Mouse (Mus musculus) regulatory T cell (primary cell): Measurements from ENCODE around the gene Il6ra.

ENCODE experiments used
- in situ Hi-C: fragments of 300-600 bp; cut with MboI, MseI; formaldehyde crosslinking; loops from one replicate; pipeline ENCODE4 v1.15.1; 2025; ENCODE audit warnings: high pct_unique_total_duplicates

Gene Il6ra

GRCm38 (mm10) chr3:89912543-89913391 is at the start of gene Il6ra:
Gene Il6ra (minus strand): TSS chr3:89913196.
- in situ Hi-C loops = loop anchor here (10.0 kb wide), 1 partner anchor 968 kb away; no protein-coding TSS in a partner anchor

DNA sequence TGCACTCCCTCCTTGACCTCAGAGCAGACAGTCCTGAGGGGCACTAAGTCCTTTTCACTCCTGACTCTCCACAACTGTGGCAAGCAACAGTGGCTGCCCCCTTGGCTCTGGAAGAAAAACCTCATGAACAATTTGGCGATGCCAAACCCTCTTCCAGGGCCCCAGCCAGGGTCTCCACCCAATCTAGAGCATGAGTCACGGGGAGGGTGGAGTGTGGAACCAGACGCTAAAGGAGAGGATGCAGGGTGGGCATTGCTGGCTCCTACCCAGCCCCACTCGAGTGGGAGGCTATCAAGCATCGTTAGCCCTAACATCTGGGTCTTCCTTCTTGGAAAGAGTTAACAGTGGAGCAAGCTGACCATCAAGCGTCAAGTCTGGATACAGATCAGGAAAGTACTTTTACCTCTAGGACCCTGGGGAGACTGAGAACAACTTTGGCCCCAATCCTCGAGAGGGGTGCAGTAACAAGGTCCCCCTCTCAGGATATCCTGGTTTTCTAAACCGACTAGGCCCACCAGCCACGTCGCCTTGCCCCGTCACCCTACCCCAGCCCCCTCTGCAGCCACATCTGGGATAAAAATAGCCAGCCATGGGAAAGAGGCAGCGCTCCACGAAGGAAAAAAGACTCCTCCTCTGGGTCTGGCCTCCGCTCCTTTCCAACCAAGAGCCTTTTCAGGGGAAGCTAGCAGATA is 49.2 kb upstream of the Il6ra start:
- in situ Hi-C loops = no loop called here

DNA sequence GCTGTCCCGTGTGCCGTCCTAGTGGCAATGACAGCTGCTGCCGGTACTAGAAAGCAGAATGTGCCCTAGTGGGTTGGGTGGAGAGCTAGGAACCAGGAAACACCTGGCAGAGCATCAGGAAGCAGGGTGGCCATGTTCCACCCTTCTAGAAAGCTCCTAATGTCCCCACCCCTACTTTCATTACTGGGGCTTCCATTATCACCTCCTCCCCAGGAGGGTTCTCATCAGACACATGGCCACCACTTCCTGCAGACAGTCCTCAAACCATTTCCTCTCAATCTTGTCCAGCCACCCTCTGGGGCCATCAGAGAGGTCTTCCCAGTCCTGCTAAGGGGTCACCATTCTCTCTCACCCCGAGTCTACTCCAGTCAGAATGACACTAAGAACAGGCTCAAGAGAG is 48.4 kb upstream of the Il6ra start:
- in situ Hi-C loops = no loop called here

GRCm38 (mm10) chr3:89960469-89960868 is 47.5 kb upstream of the Il6ra start:
- in situ Hi-C loops = no loop called here

- in situ Hi-C loops = loop anchor here (5.0 kb wide), 1 partner anchor 82 kb away; no protein-coding TSS in a partner anchor
These were observed 46.4 kb upstream of the Il6ra start for GRCm38 (mm10) chr3:89959435-89959834.

GRCm38 (mm10) chr3:89957880-89958279 is 44.9 kb upstream of the Il6ra start:
- in situ Hi-C loops = loop anchor here (5.0 kb wide), 1 partner anchor 81 kb away; no protein-coding TSS in a partner anchor

- in situ Hi-C loops = loop anchor here (5.0 kb wide), 1 partner anchor 79 kb away; no protein-coding TSS in a partner anchor
These were observed 43.4 kb upstream of the Il6ra start for GRCm38 (mm10) chr3:89956177-89956971.

- in situ Hi-C loops = no loop called here
These were observed 40.4 kb upstream of the Il6ra start for GRCm38 (mm10) chr3:89953420-89953819.

GRCm38 (mm10) chr3:89948655-89949054 is 35.7 kb upstream of the Il6ra start:
- in situ Hi-C loops = no loop called here

DNA sequence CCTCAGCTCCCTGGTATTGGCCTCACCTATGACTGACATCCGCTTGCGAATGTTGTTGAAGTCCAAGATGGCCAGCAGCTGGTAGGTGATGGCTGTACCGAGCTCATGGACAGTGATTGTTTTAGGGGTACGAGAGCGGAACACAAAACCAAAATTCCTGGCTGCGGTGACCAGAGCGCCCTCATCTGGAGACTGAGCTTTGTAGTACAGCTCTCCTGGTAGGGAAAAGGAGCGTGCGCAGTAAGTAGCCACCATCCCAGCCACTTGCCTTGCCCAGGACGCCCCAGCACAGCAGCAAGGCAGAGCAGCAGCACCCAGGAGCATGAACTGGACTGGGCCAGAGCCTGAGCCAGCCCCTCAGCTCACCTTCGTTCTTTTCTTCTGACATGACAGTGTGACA is 35.0 kb upstream of the Il6ra start:
- in situ Hi-C loops = no loop called here

DNA sequence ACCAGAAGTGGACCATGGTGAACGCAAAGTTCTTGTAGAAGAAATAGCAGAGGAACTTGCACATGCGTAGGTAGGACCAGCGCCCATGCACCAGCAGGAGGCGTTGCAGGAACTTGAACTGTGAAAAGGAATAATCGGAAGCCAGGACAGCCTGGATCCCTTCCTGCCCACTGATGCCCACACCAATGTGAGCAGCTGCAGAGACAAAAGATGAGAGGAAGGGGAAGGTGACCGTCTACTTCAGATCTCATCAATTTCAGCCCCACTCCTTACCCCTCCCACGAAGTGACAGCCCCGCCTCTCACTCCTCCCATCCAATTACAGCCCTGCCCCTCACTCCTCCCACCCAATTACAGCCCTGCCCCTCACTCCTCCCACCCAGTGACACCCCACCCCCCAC is 32.0 kb upstream of the Il6ra start:
- in situ Hi-C loops = no loop called here

DNA sequence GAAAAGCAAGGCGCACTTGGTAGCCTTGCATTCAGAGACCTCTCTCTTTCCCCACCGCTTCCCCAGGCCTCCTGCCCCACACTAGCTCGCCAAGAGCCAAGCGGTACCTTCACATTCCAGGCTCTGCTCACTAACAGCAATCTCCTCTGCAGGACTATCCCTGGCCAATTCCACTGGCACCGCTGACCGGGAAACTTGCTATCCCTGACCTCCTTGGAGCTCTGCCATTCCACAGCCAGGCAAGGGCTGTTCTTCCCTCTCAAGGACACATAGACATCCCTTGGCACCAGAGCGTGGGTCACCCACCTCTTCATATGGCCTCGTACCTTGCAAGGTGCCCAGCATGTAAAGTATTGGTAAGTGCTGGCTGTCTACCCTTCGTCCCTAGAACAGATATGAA is 29.9 kb upstream of the Il6ra start:
- in situ Hi-C loops = no loop called here

DNA sequence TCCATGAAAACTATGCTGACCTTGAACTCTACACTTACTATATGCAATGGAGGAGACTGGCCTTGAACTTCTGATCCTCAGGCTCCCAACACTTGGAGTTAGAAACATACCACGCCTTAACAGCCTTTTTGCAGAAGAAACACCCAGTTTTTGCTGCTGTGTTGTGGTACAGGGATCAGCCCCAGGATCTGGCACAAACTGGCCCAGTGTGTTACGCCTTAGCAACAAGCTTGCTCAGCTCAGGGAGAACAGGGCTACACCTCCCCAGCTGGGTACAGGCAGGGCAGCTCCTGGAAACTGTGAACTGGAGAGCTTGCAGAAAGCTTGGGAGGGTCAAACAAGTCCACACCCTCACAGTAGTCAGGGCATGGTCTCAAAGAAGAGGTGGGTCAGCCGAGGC is 23.5 kb upstream of the Il6ra start:
- in situ Hi-C loops = no loop called here

- in situ Hi-C loops = no loop called here
These were observed 19.9 kb upstream of the Il6ra start for GRCm38 (mm10) chr3:89932925-89933324.

GRCm38 (mm10) chr3:89928956-89929355 is 16.0 kb upstream of the Il6ra start:
- in situ Hi-C loops = no loop called here

DNA sequence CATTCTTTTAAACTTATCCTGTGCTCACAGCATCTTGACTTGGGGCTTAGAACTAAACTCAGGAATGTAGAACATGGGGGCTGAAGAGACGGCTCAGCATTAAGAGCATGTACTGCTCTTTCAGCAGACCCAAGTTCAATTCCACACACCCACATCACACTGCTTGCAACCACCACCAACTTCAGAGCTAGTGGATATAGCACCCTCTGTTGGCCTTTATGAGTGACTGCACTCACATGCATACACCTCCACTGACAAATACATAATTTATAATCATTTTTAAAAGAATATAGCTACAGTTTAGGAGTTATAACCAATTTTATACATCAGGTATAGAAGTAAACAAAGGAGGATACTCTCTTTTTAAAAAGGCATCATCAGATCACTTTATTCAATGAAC is 13.4 kb upstream of the Il6ra start:
- in situ Hi-C loops = no loop called here

- in situ Hi-C loops = no loop called here
These were observed 7.7 kb upstream of the Il6ra start for GRCm38 (mm10) chr3:89920711-89921110.

DNA sequence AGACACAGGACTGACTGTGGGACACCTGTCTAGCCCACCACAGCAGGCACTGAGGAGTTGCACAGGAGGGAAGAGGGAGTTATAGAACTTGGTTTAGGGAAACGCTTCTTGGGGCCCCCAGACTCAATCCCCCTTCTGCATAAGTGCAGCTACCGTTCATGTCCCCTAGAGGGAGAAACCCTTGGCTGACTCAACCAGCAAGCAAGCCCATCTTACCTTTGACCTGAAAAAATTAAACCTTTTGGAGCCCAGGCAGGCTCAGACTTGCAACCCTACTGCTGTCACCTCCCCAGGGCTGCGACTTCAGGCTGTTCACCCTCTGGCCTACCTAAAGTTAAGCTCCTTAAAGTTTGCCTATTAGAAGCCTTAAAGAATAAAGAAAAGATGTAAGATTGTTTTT is 4.4 kb upstream of the Il6ra start:
- in situ Hi-C loops = loop anchor here (10.0 kb wide), 1 partner anchor 973 kb away; no protein-coding TSS in a partner anchor

DNA sequence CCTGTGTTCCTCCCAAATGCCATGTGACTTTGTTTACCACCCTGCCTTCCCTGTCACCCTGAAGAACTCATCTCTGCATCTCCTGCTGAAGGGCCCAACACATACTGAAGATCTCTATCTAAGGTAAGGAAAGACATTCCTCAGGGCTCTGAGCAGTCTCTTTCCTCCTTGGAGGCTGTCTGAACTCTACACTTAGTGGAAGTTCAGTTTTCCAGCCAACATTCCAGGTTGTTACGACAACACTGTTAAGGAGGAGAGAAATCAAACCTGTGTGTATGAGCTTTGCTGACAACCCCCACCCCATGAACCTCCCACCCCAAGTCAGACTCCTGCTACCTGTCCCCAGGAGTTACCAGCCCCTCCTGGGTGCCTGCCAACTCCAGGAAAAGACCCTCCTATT is 3.6 kb upstream of the Il6ra start:
- in situ Hi-C loops = loop anchor here (10.0 kb wide), 1 partner anchor 972 kb away; no protein-coding TSS in a partner anchor

DNA sequence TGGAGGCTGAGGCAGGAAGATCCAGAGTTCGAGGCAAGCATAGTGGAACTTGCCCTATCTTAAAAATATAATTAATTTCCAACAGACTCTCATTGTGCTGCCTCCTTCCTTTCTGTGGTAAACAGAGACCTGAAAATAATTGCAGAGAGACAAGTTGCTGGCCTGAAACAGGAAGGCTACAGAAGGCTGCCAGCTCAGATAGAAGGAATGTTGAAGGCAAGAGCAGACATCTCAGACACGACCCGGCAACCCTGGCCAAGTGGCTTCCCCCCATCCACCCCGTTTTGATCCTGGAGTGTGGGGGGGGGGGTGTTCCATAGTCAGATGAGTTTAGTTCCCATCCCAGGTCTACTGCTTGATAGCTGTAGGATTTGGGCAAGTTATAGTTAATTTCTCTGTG is 1.7 kb upstream of the Il6ra start:
- in situ Hi-C loops = loop anchor here (10.0 kb wide), 1 partner anchor 970 kb away; no protein-coding TSS in a partner anchor

GRCm38 (mm10) chr3:89912108-89912542 is 871 bp downstream of the Il6ra start:
- in situ Hi-C loops = loop anchor here (10.0 kb wide), 1 partner anchor 967 kb away; no protein-coding TSS in a partner anchor
